ENCODE assay signal across 9 mouse cellular contexts in the genomic region with DNA sequence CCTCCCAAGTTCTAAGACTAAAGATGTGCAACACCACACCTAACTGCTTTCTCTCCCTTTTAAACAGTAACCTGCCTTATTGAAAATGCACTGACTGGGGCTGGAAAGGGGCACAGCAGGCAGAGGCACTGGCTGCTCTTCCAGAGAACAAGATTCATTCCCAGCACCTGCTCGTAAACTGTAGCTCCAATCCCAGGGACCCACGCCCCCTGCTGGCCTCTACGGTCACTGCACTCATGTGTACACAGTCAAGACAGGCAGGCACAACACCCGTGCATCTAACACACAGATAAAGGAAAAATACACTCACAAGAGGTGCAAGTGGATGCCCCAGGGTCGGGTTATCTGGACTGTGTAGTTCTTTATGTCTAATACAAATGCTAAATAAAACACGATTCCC. TPM values are rescaled to one million over a fixed set of nuclear protein-coding genes. Genes with fewer than 3 reads are reported as not detected.
DNase-seq lines count a peak whose midpoint lies in the region; ATAC-seq and TF ChIP-seq lines count a peak whose summit lies in the region.
"Had no signal": no experiment of that assay in that cellular context is flagged by ENCODE, and none has a peak within 500 bp of the region (broad histone marks: within the 10 kb centered on the region; RNA-seq: fewer than 3 reads in every experiment).

No protein-coding gene starts in this region.

- TF ChIP-seq CTCF in kidney, postnatal 0 days (IDR thresholded peaks at IDR 0.05; ENCODE audit: low read depth), result peak; percentile 72

- DNase-seq in forebrain, embryonic 10.5 days (ENCODE audit: extremely low spot score, low spot score), result peak; percentile 58
- peak; percentile 49 for DNase-seq in midbrain, embryonic 14.5 days
- DNase-seq in c-Kit-positive CD71-negative TER-119-negative erythroid progenitor cells, embryonic 14.5 days (ENCODE audit: low read depth), result peak; percentile 56
- DNase-seq in kidney, postnatal 0 days (ENCODE audit: low spot score), result no peak

- H3K9ac ChIP-seq in forebrain, embryonic 13.5 days, result no peak overlapping the region
- H3K9ac ChIP-seq in midbrain, embryonic 14.5 days (replicated peaks; ENCODE audit: low read length), result no peak overlapping the region
- H3K9ac ChIP-seq in midbrain, embryonic 13.5 days (replicated peaks), result no peak overlapping the region
- H3K9ac ChIP-seq in kidney, postnatal 0 days (ENCODE audit: low read depth, low read length), result no peak overlapping the region

- peaks cover 9% of the 10 kb centered on the region for H3K36me3 ChIP-seq in forebrain, embryonic 10.5 days (replicated peaks)
- H3K36me3 ChIP-seq in forebrain, embryonic 13.5 days (ENCODE audit: poor library complexity, severe bottlenecking), result no peaks in the 10 kb centered on the region
- 0 out of 2 replicates have a peak, but pooled peaks cover 6% of the 10 kb centered on the region for H3K36me3 ChIP-seq in midbrain, embryonic 14.5 days (ENCODE audit: control insufficient read depth, insufficient read depth, low read length)
- no peaks in the 10 kb centered on the region for H3K36me3 ChIP-seq in midbrain, embryonic 13.5 days
- H3K36me3 ChIP-seq in kidney, postnatal 0 days (ENCODE audit: insufficient read depth, low read length), result no peaks in the 10 kb centered on the region

- H3K27me3 ChIP-seq in forebrain, embryonic 10.5 days (ENCODE audit: poor library complexity, severe bottlenecking), result no peaks in the 10 kb centered on the region
- H3K27me3 ChIP-seq in forebrain, embryonic 13.5 days, result no peaks in the 10 kb centered on the region
- H3K27me3 ChIP-seq in midbrain, embryonic 14.5 days (ENCODE audit: control insufficient read depth, insufficient read depth, low read length), result no peaks in the 10 kb centered on the region
- H3K27me3 ChIP-seq in midbrain, embryonic 13.5 days, result no peaks in the 10 kb centered on the region
- H3K27me3 ChIP-seq in kidney, postnatal 0 days (ENCODE audit: insufficient read depth, low read length), result no peaks in the 10 kb centered on the region

- H3K4me1 ChIP-seq in forebrain, embryonic 10.5 days, result peaks cover 7% of the 10 kb centered on the region; the same call in 1 of the 2 replicates
- H3K4me1 ChIP-seq in forebrain, embryonic 13.5 days, result no peaks in the 10 kb centered on the region
- no peaks in the 10 kb centered on the region for H3K4me1 ChIP-seq in midbrain, embryonic 14.5 days (ENCODE audit: control insufficient read depth, insufficient read depth, low read length)
- peaks cover 6% of the 10 kb centered on the region for H3K4me1 ChIP-seq in midbrain, embryonic 13.5 days (replicated peaks)
- no peaks in the 10 kb centered on the region for H3K4me1 ChIP-seq in kidney, postnatal 0 days (replicated peaks; ENCODE audit: insufficient read depth, low read length)

- H3K4me2 ChIP-seq in forebrain, embryonic 13.5 days, result no peak overlapping the region
- no peak overlapping the region for H3K4me2 ChIP-seq in midbrain, embryonic 14.5 days (ENCODE audit: low read length)
- H3K4me2 ChIP-seq in midbrain, embryonic 13.5 days (replicated peaks), result no peak overlapping the region
- no peak overlapping the region for H3K4me2 ChIP-seq in kidney, postnatal 0 days (ENCODE audit: low read length)

- ATAC-seq in forebrain, embryonic 13.5 days, result no peak
- ATAC-seq in midbrain, embryonic 14.5 days (ENCODE audit: low FRiP score, low TSS enrichment), result no peak
- ATAC-seq in midbrain, embryonic 13.5 days, result no peak
- ATAC-seq in kidney, postnatal 0 days (replicated peaks; ENCODE audit: low FRiP score, low read depth), result no peak
- ATAC-seq in monocyte, adult 5-6 weeks (replicated peaks; ENCODE audit: insufficient number of reproducible peaks, low FRiP score, low TSS enrichment, poor library complexity, severe bottlenecking), result peak; percentile 77; the same call in 1 of the 2 replicates
- no peak for ATAC-seq in frontal cortex, adult (ENCODE audit: low TSS enrichment)

- WGBS in forebrain, embryonic 10.5 days, result 70% methylated on average over 6 of the region's 6 CpGs
- 65% methylated on average over 6 of the region's 6 CpGs for WGBS in forebrain, embryonic 13.5 days
- WGBS in midbrain, embryonic 14.5 days, result 71% methylated on average over 6 of the region's 6 CpGs
- WGBS in midbrain, embryonic 13.5 days, result 67% methylated on average over 6 of the region's 6 CpGs
- WGBS in kidney, postnatal 0 days, result 70% methylated on average over 6 of the region's 6 CpGs

- no peaks in the 10 kb centered on the region for H3K9me3 ChIP-seq in forebrain, embryonic 10.5 days
- H3K9me3 ChIP-seq in forebrain, embryonic 13.5 days (replicated peaks), result no peaks in the 10 kb centered on the region
- H3K9me3 ChIP-seq in midbrain, embryonic 14.5 days (ENCODE audit: control insufficient read depth, low read length), result no peaks in the 10 kb centered on the region
- no peaks in the 10 kb centered on the region for H3K9me3 ChIP-seq in midbrain, embryonic 13.5 days
- H3K9me3 ChIP-seq in kidney, postnatal 0 days (replicated peaks; ENCODE audit: low read length), result no peaks in the 10 kb centered on the region

- H3K27ac ChIP-seq in forebrain, embryonic 10.5 days, result no peak overlapping the region
- no peak overlapping the region for H3K27ac ChIP-seq in forebrain, embryonic 13.5 days
- H3K27ac ChIP-seq in midbrain, embryonic 14.5 days (replicated peaks; ENCODE audit: low read depth, low read length), result no peak overlapping the region
- no peak overlapping the region for H3K27ac ChIP-seq in midbrain, embryonic 13.5 days
- H3K27ac ChIP-seq in kidney, postnatal 0 days, result no peak overlapping the region

- H3K4me3 ChIP-seq in forebrain, embryonic 10.5 days, result no peak overlapping the region
- H3K4me3 ChIP-seq in forebrain, embryonic 13.5 days, result no peak overlapping the region
- H3K4me3 ChIP-seq in midbrain, embryonic 14.5 days (replicated peaks; ENCODE audit: low read depth, low read length), result no peak overlapping the region
- H3K4me3 ChIP-seq in midbrain, embryonic 13.5 days (replicated peaks), result no peak overlapping the region
- no peak overlapping the region for H3K4me3 ChIP-seq in kidney, postnatal 0 days (replicated peaks; ENCODE audit: low read depth, low read length)

RNA-seq across cellular contexts. Expression of a gene that starts 31.7 kb away (rescaled TPM):
- 44.5 and 50.4 TPM in 2 replicates for polyA plus RNA-seq in forebrain, embryonic 10.5 days (2016; fragmentation: Nextera tagmentation; extraction: Ambion mirVana)
- polyA plus RNA-seq in forebrain, embryonic 13.5 days (2015; fragmentation: Nextera tagmentation; extraction: Ambion mirVana), result 36.6 and 40.8 TPM in 2 replicates
- polyA plus RNA-seq in midbrain, embryonic 14.5 days (2014; fragmentation: Nextera tagmentation; extraction: Ambion mirVana), result 47.2 and 54.0 TPM in 2 replicates
- 39.2 and 52.2 TPM in 2 replicates for polyA plus RNA-seq in midbrain, embryonic 13.5 days (2015; fragmentation: Nextera tagmentation; extraction: Ambion mirVana)
- polyA plus RNA-seq in kidney, postnatal 0 days (2015; fragmentation: Nextera tagmentation; extraction: Ambion mirVana), result 56.1 and 70.9 TPM in 2 replicates
- total RNA-seq in monocyte, adult 5-6 weeks (2017), result 22.5 to 27.9 TPM (median 23.5 TPM) in 3 replicates

RNA-seq across cellular contexts. Expression of a gene that starts 35.5 kb away (rescaled TPM):
- 5.9 and 6.0 TPM in 2 replicates for polyA plus RNA-seq in forebrain, embryonic 10.5 days (2016; fragmentation: Nextera tagmentation; extraction: Ambion mirVana)
- polyA plus RNA-seq in forebrain, embryonic 13.5 days (2015; fragmentation: Nextera tagmentation; extraction: Ambion mirVana), result 3.8 and 4.4 TPM in 2 replicates
- polyA plus RNA-seq in midbrain, embryonic 14.5 days (2014; fragmentation: Nextera tagmentation; extraction: Ambion mirVana), result 3.5 and 4.3 TPM in 2 replicates
- 1.6 and 3.0 TPM in 2 replicates for polyA plus RNA-seq in midbrain, embryonic 13.5 days (2015; fragmentation: Nextera tagmentation; extraction: Ambion mirVana)
- polyA plus RNA-seq in kidney, postnatal 0 days (2015; fragmentation: Nextera tagmentation; extraction: Ambion mirVana), result 14.5 and 15.9 TPM in 2 replicates
- total RNA-seq in monocyte, adult 5-6 weeks (2017), result not detected in 3 replicates

RNA-seq across cellular contexts. Expression of a gene that starts 54.9 kb away (rescaled TPM):
- 0.33 and 0.39 TPM in 2 replicates for polyA plus RNA-seq in forebrain, embryonic 10.5 days (2016; fragmentation: Nextera tagmentation; extraction: Ambion mirVana)
- 0.19 and 0.36 TPM in 2 replicates for polyA plus RNA-seq in forebrain, embryonic 13.5 days (2015; fragmentation: Nextera tagmentation; extraction: Ambion mirVana)
- 0.12 and 0.16 TPM in 2 replicates for polyA plus RNA-seq in midbrain, embryonic 14.5 days (2014; fragmentation: Nextera tagmentation; extraction: Ambion mirVana)
- 0.14 and 0.17 TPM in 2 replicates for polyA plus RNA-seq in midbrain, embryonic 13.5 days (2015; fragmentation: Nextera tagmentation; extraction: Ambion mirVana)
- 0.08 TPM in 1 of 2 replicates, not detected in the other for polyA plus RNA-seq in kidney, postnatal 0 days (2015; fragmentation: Nextera tagmentation; extraction: Ambion mirVana)
- total RNA-seq in monocyte, adult 5-6 weeks (2017), result 0.64 to 0.76 TPM in 2 of 3 replicates, not detected in the other
- polyA plus RNA-seq: large intestine, adult 2 months had no signal
